ENCODE assay signal across 7 mouse cellular contexts in the genomic region with DNA sequence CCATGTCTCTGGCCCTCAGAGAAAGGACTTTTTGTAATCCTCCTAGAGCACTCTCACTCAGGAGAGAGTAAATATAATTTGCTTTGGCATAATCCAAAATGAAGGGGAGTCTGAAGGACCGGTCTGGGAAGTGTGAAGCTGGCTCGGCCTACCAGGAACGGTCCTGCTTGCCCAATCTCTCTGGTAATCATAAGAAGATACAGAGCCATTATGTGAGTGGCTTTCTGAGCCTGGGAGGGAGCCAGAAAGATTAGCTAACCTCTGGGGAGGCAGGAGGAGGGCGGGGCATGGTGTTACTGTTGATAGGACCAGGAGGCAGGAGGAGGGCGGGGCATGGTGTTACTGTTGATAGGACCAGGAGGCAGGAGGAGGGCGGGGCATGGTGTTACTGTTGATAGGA.
DNase-seq lines count a peak whose midpoint lies in the region; ATAC-seq and TF ChIP-seq lines count a peak whose summit lies in the region.
"Not testable (repeated sequence)": the region's sequence is repeated elsewhere in the genome, so short reads cannot be mapped to it uniquely, and the experiment has no call there.

No protein-coding gene starts in this region.

- intact Hi-C loops in left cerebral cortex, adult 2 months (cut with DNase I): not testable (repeated sequence)

- not testable (repeated sequence) for TF ChIP-seq POLR2A in small intestine, adult 2 months (IDR thresholded peaks at IDR 0.05; ENCODE audit: low read depth, low read length)

- 0% methylated on average over 5 of the region's 6 CpGs for WGBS in heart, embryonic 10.5 days
- WGBS in intestine, postnatal 0 days: 9% methylated on average over 4 of the region's 6 CpGs
- 8% methylated on average over 5 of the region's 6 CpGs for WGBS in small intestine, adult 2 months

- not testable (repeated sequence) for H3K27me3 ChIP-seq in heart, embryonic 10.5 days (ENCODE audit: insufficient read depth, poor library complexity, severe bottlenecking); intestine, postnatal 0 days (replicated peaks; ENCODE audit: control insufficient read depth, insufficient read depth, low read length); small intestine, adult 2 months (ENCODE audit: control insufficient read depth, insufficient read depth, low read length)

- ATAC-seq in erythroblast, adult 5-6 weeks (replicated peaks; ENCODE audit: low FRiP score, poor library complexity, severe bottlenecking): peak; percentile 90
- ATAC-seq in intestine, postnatal 0 days: peak; percentile 84

- H3K9me3 ChIP-seq in heart, embryonic 10.5 days; intestine, postnatal 0 days (ENCODE audit: control insufficient read depth): not testable (repeated sequence)

- H3K36me3 ChIP-seq in heart, embryonic 10.5 days; intestine, postnatal 0 days (ENCODE audit: control insufficient read depth, insufficient read depth); small intestine, adult 2 months (ENCODE audit: control insufficient read depth, insufficient read depth, low read length): not testable (repeated sequence)

- DNase-seq in adrenal gland, adult 8-10 months: peak; percentile 80
- peak; percentile 90 for DNase-seq in heart, embryonic 10.5 days (ENCODE audit: low spot score)
- DNase-seq in left cerebral cortex, adult 2 months (ENCODE audit: extremely low spot score in 1 of 2, low spot score in 2 of 2): not testable (repeated sequence)
- DNase-seq in lung, postnatal 25 days (ENCODE audit: low spot score): peak; percentile 89

- not testable (repeated sequence) for H3K4me2 ChIP-seq in intestine, postnatal 0 days (replicated peaks; ENCODE audit: low read depth)

- H3K4me1 ChIP-seq in heart, embryonic 10.5 days: peaks cover 13% of the 10 kb centered on the region
- H3K4me1 ChIP-seq in intestine, postnatal 0 days (replicated peaks; ENCODE audit: control insufficient read depth, insufficient read depth, low read length): not testable (repeated sequence)
- H3K4me1 ChIP-seq in small intestine, adult 2 months (ENCODE audit: control insufficient read depth, insufficient read depth, insufficient read length, low read length): peaks cover 15% of the 10 kb centered on the region; the same call in 1 of the 2 replicates

- not testable (repeated sequence) for H3K9ac ChIP-seq in intestine, postnatal 0 days (ENCODE audit: low read depth, low read length)

- not testable (repeated sequence) for TF ChIP-seq CTCF in intestine, postnatal 0 days (IDR thresholded peaks at IDR 0.05; ENCODE audit: low read depth); left cerebral cortex, adult 2 months (IDR thresholded peaks at IDR 0.05); small intestine, adult 2 months (IDR thresholded peaks at IDR 0.05; ENCODE audit: extremely low read depth, insufficient read length, insufficient replicate concordance, low read depth, low read length)

- peak overlapping the region; percentile 74 for H3K27ac ChIP-seq in heart, embryonic 10.5 days
- H3K27ac ChIP-seq in intestine, postnatal 0 days (ENCODE audit: low read depth, low read length): not testable (repeated sequence)
- H3K27ac ChIP-seq in left cerebral cortex, adult 2 months: peak overlapping the region; percentile 57; the same call in 1 of the 2 replicates
- 0 out of 2 replicates have a peak overlapping the region, but pooled peaks have one; percentile 55 for H3K27ac ChIP-seq in small intestine, adult 2 months (ENCODE audit: insufficient read depth, low read depth, low read length)

- not testable (repeated sequence) for H3K4me3 ChIP-seq in heart, embryonic 10.5 days; intestine, postnatal 0 days (ENCODE audit: low read depth, low read length); left cerebral cortex, adult 2 months; small intestine, adult 2 months (ENCODE audit: low read depth, low read length)
